Mouse (Mus musculus) heart, adult 2 months (tissue): Measurements from ENCODE around the gene Cfap77. TPM values are rescaled to one million over a fixed set of nuclear protein-coding genes. Genes with fewer than 3 reads are reported as not detected.

Experiments used
- DNase-seq, 2 experiments: peaks; one replicate each; pipeline ENCODE4 v3.0.0; 2021
- H3K27ac ChIP-seq: fragments of 200-600 bp; 2 replicates; pipeline ENCODE4 v1.8.1; 2022
- H3K27me3 ChIP-seq: fragments of 200-500 bp; 2 replicates; pipeline ENCODE4 v1.6.1; 2012; ENCODE audit warnings: mild to moderate bottlenecking, low read length, inconsistent platforms, mixed read lengths; ENCODE audit not compliant: control insufficient read depth, insufficient read depth
- H3K36me3 ChIP-seq: fragments of 200-500 bp; 2 replicates; pipeline ENCODE4 v1.6.1; 2012; ENCODE audit warnings: low read length, inconsistent platforms; ENCODE audit not compliant: control insufficient read depth, insufficient read depth
- H3K4me1 ChIP-seq: fragments of 200-500 bp; 2 replicates; pipeline ENCODE4 v1.6.1; 2011; ENCODE audit warnings: low read length; ENCODE audit not compliant: control insufficient read depth, insufficient read depth
- H3K4me3 ChIP-seq: fragments of 200-600 bp; 2 replicates; pipeline ENCODE4 v1.8.1; 2022
- H3K79me2 ChIP-seq: fragments of 200-500 bp; replicated peaks from 2 replicates; pipeline ENCODE4 v1.6.1; 2012; ENCODE audit warnings: mild to moderate bottlenecking, inconsistent platforms, low read length, moderate library complexity, mixed read lengths; ENCODE audit not compliant: control insufficient read depth, insufficient read depth
- H3K9ac ChIP-seq: fragments of 200-500 bp; 2 replicates; pipeline ENCODE4 v1.6.1; 2012; ENCODE audit warnings: low read depth, mild to moderate bottlenecking, control low read depth, inconsistent platforms, low read length, mixed read lengths
- CTCF ChIP-seq: fragments of 200-600 bp; IDR thresholded peaks from 2 replicates; pipeline ENCODE4 v1.8.1; 2022; ENCODE audit warnings: antibody characterized with exemption, mild to moderate bottlenecking, moderate library complexity
- EP300 ChIP-seq: fragments of 200-500 bp; IDR thresholded peaks from 2 replicates; pipeline ENCODE4 v1.6.1; 2011; ENCODE audit warnings: low read depth, low read length, control low read depth; ENCODE audit not compliant: insufficient read depth
- POLR2A ChIP-seq: fragments of 200-500 bp; IDR thresholded peaks from 2 replicates; pipeline ENCODE4 v1.6.1; 2011; ENCODE audit warnings: mild to moderate bottlenecking, low read depth, low read length, control low read depth; ENCODE audit not compliant: insufficient read depth
- WGBS: fragments of 180-500 bp; shearing (Covaris S2); methylation state at CpG from one replicate; pipeline ENCODE4 v1.1.7; 2018; 5-methylcytosine and 5-hydroxymethylcytosine counted together
- intact Hi-C: fragments of 180-260 bp; cut with DNase I; formaldehyde crosslinking; loops from one replicate; pipeline ENCODE4 v1.15.1; 2025
- polyA plus RNA-seq: library from polyadenylated mRNA; depleted of rRNA; stranded (reverse); fragments of >200 nt; gene quantifications from 2 replicates; pipeline ENCODE4 v1.2.3, GENCODE M21; 2012
- total RNA-seq, 2 experiments: library from RNA; stranded (reverse); gene quantifications; 2 replicates each; pipeline ENCODE4 v1.2.3; 2021

Cfap77 gene
- total and polyA plus RNA-seq, 3 experiments: 0.39 TPM; not detected in 2

DNA sequence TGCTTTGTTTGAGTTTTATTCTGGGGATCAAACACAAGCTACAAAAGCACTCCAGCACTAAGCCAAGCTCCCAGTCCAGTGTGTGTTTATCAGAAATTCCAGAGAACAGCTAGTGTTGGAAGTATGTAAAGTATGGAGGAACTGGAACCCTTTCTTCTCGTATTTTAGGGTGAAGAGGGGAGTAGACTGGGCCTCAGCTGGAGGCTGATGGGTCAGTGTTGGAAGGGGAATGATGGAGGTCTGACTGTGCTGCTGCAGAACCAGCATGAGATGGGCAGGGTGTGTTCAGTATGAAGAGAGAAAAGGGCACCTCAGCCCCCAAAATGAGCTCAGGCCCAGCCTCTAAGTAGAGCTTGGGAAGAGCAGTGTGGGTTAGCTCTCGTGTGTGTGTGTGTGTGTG, 21.4 kb upstream of the Cfap77 start:
- intact Hi-C loops: no loop called here
- no peaks in the 10 kb centered on the region for H3K36me3 ChIP-seq
- no peak for DNase-seq
- no peaks in the 10 kb centered on the region for H3K4me1 ChIP-seq
- H3K27me3 ChIP-seq: no peaks in the 10 kb centered on the region
- H3K79me2 ChIP-seq: no peaks in the 10 kb centered on the region
- no peak overlapping the region for H3K9ac ChIP-seq
- WGBS: 70% methylated on average over 2 of the region's 2 CpGs
- no peak overlapping the region for H3K27ac ChIP-seq
- H3K4me3 ChIP-seq: no peak overlapping the region
- TF ChIP-seq EP300: no peak
- no peak for TF ChIP-seq POLR2A
- no peak for TF ChIP-seq CTCF

DNA sequence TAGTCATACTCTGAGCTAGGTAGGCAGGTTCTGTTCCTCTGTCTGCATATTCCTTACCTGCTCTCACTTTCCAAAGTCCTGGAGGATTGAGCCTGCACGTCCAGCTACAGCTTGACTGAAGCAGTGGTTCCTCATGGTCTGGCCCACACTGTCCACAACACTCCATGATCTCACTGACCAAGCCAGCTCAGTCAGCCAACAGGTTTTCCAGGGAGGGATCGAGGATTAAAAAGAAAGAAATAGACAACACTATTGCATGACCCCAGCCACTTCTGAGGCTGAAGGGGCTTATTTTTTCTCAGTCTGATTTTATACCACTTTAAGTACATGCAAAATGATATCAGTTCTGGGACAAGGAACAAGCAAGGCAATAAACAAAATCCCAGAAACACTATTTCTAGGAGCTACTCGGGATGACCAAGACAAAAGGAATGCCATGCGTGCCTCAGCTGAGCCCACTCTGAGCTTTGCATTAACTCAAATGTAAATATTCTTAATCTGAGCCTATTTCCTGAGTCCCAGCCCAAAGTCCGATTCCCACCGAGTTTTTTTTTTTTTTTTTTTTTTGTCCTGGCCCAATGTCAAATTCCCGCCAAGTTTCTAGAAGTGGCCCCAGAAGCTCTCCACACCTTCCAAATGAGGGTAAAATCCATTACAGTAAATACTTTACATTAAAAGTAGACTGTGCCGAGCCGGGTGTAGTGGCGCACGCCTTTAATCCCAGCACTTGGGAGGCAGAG, 20.6 kb upstream of the Cfap77 start:
- H3K27ac ChIP-seq: no peak overlapping the region
- TF ChIP-seq EP300: no peak
- no peak for TF ChIP-seq CTCF
- no peak for TF ChIP-seq POLR2A
- H3K4me3 ChIP-seq: no peak overlapping the region
- WGBS: 68% methylated on average over 11 of the region's 11 CpGs
- H3K27me3 ChIP-seq: no peaks in the 10 kb centered on the region
- no peak overlapping the region for H3K9ac ChIP-seq
- no peak for DNase-seq
- H3K4me1 ChIP-seq: no peaks in the 10 kb centered on the region
- H3K79me2 ChIP-seq: no peaks in the 10 kb centered on the region
- H3K36me3 ChIP-seq: no peaks in the 10 kb centered on the region
- intact Hi-C loops: no loop called here

DNA sequence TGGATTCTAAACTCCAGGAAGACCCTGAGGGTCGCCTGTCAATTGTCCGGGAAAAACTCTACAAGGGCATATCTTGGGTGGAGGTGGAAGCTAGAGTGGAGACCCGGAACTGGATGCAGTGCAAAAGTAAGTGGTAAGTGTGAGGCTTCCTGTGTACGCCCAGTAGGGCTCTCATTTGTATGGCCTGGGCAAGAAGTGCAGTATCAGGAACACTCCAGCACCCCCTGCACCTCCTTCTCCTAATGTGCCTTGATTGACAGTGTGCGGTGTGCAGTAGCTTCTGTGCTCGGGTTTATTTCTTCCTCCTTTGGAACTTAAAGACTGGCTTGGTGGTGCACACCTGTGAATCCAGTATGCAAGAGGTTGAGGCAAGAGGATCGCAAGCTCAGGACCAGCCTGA, 19.8 kb upstream of the Cfap77 start:
- Histone ChIP-seq H3K4me1 (no peaks in the 10 kb centered on the region), H3K4me3 (no peak overlapping the region), H3K9ac (no peak overlapping the region), H3K27me3 (no peaks in the 10 kb centered on the region), H3K27ac (no peak overlapping the region), H3K36me3 (no peaks in the 10 kb centered on the region), H3K79me2 (no peaks in the 10 kb centered on the region)
- TF ChIP-seq CTCF (no peak), EP300 (no peak), POLR2A (no peak)
- intact Hi-C loops: no loop called here
- WGBS: 84% methylated on average over 7 of the region's 7 CpGs
- no peak for DNase-seq

DNA sequence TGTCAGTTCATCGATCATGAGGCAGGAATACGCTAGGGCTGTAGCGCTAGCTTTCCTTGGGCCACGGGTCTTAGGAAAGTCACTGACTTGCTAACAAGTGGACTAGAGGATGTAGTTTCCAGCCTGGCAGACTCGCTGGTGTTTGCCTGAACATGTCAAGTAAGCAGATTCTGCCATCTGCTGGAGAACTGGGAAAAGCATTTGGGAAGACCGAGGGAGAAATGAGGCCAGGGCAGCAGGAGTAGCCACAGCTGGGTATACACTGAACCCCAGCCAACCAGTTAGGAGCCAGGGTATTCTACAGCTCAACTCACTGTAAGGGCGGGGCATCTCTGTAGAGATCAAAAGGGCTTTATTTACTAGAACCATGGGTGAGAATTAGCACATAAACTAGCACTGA, 11.5 kb upstream of the Cfap77 start:
- Histone ChIP-seq H3K4me3 (no peak overlapping the region), H3K9ac (no peak overlapping the region), H3K36me3 (no peaks in the 10 kb centered on the region), H3K4me1 (peaks cover 2% of the 10 kb centered on the region), H3K27me3 (no peaks in the 10 kb centered on the region), H3K79me2 (no peaks in the 10 kb centered on the region; the same call in 1 of the 2 replicates), H3K27ac (no peak overlapping the region)
- WGBS: 53% methylated on average over 7 of the region's 7 CpGs
- TF ChIP-seq EP300: no peak
- peak; percentile 57 for TF ChIP-seq CTCF
- DNase-seq: no peak
- intact Hi-C loops: no loop called here

DNA sequence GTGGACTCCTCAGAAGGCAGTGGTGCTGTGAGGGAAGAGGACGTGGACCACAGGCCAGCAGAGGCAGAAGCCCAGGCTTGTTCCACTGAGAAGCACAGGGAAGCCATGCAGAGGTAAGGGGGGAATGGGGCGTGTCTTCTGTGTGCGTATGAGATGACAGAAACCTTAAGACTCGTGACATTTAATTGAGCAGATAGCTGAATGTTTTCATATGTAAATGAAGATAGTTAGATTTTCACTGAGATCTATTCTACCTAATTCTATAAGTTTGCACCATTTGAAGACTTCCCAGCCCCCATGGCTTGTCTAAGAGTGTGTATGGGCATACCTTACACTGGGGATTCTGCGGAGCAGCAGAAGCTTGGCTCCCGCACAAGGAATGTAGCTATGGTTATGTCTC, 10.9 kb upstream of the Cfap77 start:
- no peaks in the 10 kb centered on the region; the same call in 1 of the 2 replicates for H3K79me2 ChIP-seq
- peaks cover 2% of the 10 kb centered on the region for H3K4me1 ChIP-seq
- H3K4me3 ChIP-seq: no peak overlapping the region
- TF ChIP-seq POLR2A (no peak), EP300 (no peak), CTCF (no peak)
- no peak overlapping the region for H3K27ac ChIP-seq
- DNase-seq: no peak
- H3K9ac ChIP-seq: no peak overlapping the region
- intact Hi-C loops: no loop called here
- no peaks in the 10 kb centered on the region for H3K27me3 ChIP-seq
- 92% methylated on average over 6 of the region's 6 CpGs for WGBS
- no peaks in the 10 kb centered on the region for H3K36me3 ChIP-seq

DNA sequence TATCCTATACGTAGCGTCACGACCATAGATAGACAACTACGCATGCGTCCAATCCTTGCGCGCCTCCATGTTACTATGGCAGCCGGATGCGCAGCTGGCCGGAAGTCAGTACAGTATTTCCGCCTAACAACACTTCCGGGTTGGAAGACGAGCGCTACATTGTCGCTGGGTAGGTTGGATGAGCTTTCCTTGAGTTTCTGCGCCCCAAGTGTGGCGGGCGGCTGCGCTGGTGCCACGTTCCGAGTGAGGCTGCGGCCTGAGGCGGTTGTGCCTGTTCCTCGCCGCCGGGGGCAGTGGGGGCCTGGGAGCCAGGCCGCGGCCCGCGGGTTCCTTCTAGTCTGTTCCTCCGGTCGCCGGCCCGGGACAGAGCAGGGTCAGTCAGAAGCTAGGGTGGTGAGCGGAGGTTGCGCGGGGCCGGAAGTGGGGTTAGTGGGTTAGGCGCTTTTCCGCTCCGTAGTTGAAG, 5.3 kb upstream of the Cfap77 start, which contains the start of gene Ttf1:
TSS of gene Ttf1 (plus strand) at position 128 of the 463 bp plus-strand sequence.
- H3K4me1 ChIP-seq: no peaks in the 10 kb centered on the region; the same call in 1 of the 2 replicates
- no peaks in the 10 kb centered on the region for H3K27me3 ChIP-seq
- peak within 1 kb of the TSS; percentile 87 for H3K27ac ChIP-seq
- H3K4me3 ChIP-seq: peak within 1 kb of the TSS; percentile 85
- under 1% methylated on average over 41 of the region's 41 CpGs for WGBS
- no peaks in the 10 kb centered on the region for H3K36me3 ChIP-seq
- peak; percentile 87 to 91 for DNase-seq
- TF ChIP-seq POLR2A: peak; percentile 71
- TF ChIP-seq CTCF: peak; percentile 45
- no peak for TF ChIP-seq EP300
- intact Hi-C loops: loop anchor here (2.0 to 5.0 kb wide), 2 partner anchors 37 to 65 kb away; partner anchors contain the start of gene Setx
- H3K79me2 ChIP-seq: no peaks in the 10 kb centered on the region
- H3K9ac ChIP-seq: peak within 1 kb of the TSS; percentile 75
